Mouse (Mus musculus) liver, postnatal 0 days (tissue): ENCODE data around the gene Lrrc41.

Experiments
- CTCF ChIP-seq: sonication (generic); IDR thresholded peaks from 2 replicates; pipeline ENCODE4 v1.5.1; 2016; ENCODE audit warnings: antibody characterized with exemption, low read depth
- EP300 ChIP-seq: IDR thresholded peaks from 2 replicates; pipeline ENCODE4 v1.6.1; 2016; ENCODE audit warnings: antibody characterized with exemption, low read depth, mild to moderate bottlenecking

DNA sequence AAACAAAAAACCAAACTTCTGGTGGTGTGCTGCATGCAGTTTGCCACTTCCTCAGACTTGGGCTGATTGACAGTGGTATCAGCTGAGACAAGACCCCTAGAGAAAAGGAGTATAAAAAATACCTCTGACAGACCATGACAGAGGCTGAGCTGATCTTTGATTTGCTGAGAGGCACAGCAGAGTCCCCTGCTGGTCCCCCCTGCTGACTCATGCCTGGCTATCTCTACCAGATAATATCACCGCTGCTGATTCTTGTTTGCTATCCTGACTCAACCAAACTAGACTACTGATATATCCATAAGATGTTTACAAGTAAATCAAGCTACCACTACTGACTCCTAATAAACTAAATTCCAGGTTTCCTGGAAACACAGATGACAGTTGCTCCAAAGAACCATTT is 11.2 kb upstream of the Lrrc41 start:
- TF ChIP-seq CTCF (no peak), EP300 (no peak)
